Mouse (Mus musculus) ES-E14 (cell line): ENCODE results near the gene Nedd8.

Experiments used
- HCFC1 ChIP-seq: IDR thresholded peaks from 2 replicates; pipeline ENCODE4 v1.6.1; 2012; ENCODE audit warnings: low read length, inconsistent platforms, borderline replicate concordance; ENCODE audit not compliant: insufficient read depth
- ZC3H11A ChIP-seq: IDR thresholded peaks from 2 replicates; pipeline ENCODE4 v1.6.1; 2012; ENCODE audit warnings: low read depth, mild to moderate bottlenecking, inconsistent platforms, low read length, borderline replicate concordance
- ZNF384 ChIP-seq: IDR thresholded peaks from 2 replicates; pipeline ENCODE4 v1.6.1; 2012; ENCODE audit warnings: low read depth, low read length, inconsistent platforms

GRCm38 (mm10) chr14:55613346-55613745 lies 58.6 kb downstream of the Nedd8 start:
- TF ChIP-seq ZNF384 (no peak), ZC3H11A (no peak), HCFC1 (no peak)
